Mouse (Mus musculus): Measurements from ENCODE around the gene Rasgef1c. TPM values are rescaled to one million over a fixed set of nuclear protein-coding genes. Genes with fewer than 3 reads are reported as not detected.

Gene Rasgef1c
- total RNA-seq, 2 experiments from 2014 or later: not detected

DNA sequence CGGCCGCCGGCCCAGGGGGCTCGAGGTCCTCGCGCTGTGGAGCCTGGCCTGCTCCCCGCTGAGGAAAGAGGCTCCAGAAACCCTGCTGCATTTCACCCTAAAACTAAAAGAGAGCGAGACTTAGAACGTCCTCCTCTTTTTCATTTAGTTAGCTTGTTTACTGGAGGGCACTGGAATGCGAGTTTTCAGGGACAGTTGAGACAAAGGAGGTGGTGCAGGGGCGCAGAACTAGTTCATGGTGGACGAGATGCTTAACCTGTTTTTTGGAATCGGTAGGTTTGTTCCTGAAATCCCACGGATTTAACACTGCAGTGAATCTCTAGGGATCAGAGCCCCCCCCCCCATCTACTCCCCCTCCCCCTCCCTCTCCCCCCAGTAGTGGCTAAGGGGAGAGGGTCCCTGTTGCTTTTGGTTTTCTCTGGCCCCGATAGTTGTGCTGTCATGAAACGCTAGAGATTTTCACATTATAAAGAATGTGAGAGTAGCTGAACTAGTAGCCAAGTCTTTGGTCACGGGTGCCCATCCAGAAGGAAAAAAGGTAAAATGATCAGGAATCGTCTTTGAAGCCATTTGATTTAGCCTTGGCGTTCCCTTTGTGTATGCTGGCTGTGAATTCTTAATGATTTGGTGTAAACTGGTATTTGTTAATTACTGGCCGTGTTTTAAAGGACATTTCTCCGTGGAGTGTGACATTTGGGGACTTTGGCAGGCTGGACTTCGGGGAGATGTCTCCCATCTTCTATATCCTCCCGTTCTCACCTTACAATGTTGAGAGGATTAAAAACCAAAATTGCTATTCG is 124.3 kb downstream of the Rasgef1c start:
- no peak for DNase-seq

GRCm38 (mm10) chr11:50026521-50027090 is 125.0 kb downstream of the Rasgef1c start:
- DNase-seq: no peak

- no peak for DNase-seq
Observed at GRCm38 (mm10) chr11:50028416-50028815, 126.8 kb downstream of the Rasgef1c start.

Small RNA genes lying within 50 kb of the gene (microRNA-seq; reads per million reads assigned to microRNA genes)
- gene Gm23492: 0 reads per million in 2 experiments

Other genes starting within 250 kb of the Rasgef1c start
- gene Scgb3a1, start 238.2 kb upstream of the Rasgef1c start, total RNA-seq (2021): not detected
- 10 to 100 TPM; 64.2 to 67.9 TPM for gene Cnot6, start 189.1 kb upstream of the Rasgef1c start, total RNA-seq (2021)
- 1 to 10 TPM; 9.1 to 9.3 TPM for gene Gfpt2, start 107.7 kb upstream of the Rasgef1c start, total RNA-seq (2021)
- gene Mapk9, start 55.1 kb upstream of the Rasgef1c start, total RNA-seq (2021): 10 to 100 TPM; 51.4 to 53.6 TPM
- gene Rnf130, start 123.5 kb downstream of the Rasgef1c start, total RNA-seq (2021): 10 to 100 TPM; 39.1 to 45.1 TPM
- gene Tbc1d9b, start 229.6 kb downstream of the Rasgef1c start, total RNA-seq (2021): 10 to 100 TPM; 40.6 to 42.4 TPM

Data from heart, postnatal 4 days (tissue).